Mouse (Mus musculus) kidney, postnatal 4 days (tissue): ENCODE data around the gene Snx3.

ENCODE experiments used
- DNase-seq, 2 experiments: peaks; one replicate each; pipeline ENCODE4 v3.0.0; 2021; ENCODE audit warnings: mixed read lengths in 2 of 2

Gene Snx3

GRCm38 (mm10) chr10:42511184-42512135 lies 9.6 kb downstream of the Snx3 start:
- DNase-seq, result no peak

- no peak for DNase-seq
Observed at GRCm38 (mm10) chr10:42514125-42514524, 12.3 kb downstream of the Snx3 start.

DNA sequence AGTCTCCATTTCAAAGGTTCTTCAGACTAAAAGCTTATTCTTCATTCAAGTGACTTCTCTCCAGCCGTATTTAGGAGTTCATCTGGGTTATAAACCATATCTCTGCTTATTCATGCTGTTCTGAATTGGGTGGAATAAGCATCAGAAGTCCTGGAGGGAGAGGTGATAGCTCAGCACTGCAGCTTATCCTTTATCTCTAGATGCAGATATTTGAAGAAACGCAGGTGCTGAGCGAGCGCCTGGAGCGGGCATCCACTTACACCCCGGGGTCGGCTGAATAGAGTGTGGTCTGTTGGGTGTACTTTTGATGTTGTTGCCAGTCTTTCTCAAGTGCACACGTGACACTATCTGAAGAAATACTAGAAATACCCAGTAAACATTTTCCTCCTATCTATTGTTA lies 16.5 kb downstream of the Snx3 start:
- no peak for DNase-seq

- no peak for DNase-seq
Observed at GRCm38 (mm10) chr10:42521315-42521981, 19.6 kb downstream of the Snx3 start.

DNA sequence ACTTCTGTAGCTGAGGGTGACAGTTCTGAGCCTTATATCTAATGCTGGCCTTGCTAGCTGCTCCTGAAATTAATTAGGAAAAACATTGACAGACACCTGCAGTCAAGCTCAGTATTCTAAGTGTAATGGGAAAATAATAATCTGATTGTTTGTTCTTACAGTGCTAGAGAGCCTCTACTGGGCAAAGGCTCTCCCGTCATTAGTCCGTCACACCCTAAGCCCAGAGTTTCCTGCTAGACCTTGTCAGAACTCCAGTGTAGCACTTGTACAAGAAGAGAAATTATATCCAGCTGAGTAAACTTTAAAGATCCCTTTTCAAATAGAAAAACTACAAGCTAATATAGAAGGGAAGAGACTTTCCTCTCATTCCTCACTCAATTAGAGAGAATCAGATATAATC lies 21.1 kb downstream of the Snx3 start:
- no peak for DNase-seq

DNA sequence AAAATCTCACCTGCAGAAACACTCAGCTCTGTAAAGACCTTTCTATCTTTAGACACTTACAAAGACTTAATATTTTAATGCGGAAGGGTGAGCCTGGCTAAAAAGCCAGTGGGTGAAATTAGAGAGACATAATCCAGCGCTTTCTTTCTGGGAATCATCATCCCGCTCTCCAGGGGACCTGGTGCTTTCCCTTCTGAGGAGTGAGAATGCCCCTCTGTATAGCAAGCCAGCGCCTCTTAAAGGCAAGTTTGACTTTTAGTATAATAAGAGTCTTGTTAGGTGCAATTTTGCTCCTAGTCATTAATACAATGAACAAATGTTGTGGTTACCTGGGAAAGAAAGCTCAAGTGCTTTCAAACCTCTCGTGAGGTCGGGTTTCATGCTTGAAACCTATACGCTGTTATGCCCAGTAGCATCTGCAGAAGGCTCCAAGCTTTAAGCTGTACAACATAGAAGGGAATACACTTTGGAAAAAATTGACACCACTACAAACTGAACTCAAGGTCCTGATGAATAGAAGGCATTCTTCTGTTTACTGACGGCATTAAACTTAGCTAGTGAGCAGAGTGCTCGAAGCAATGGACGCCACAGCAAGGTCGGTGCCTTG lies 21.8 kb downstream of the Snx3 start:
- DNase-seq, result no peak

DNA sequence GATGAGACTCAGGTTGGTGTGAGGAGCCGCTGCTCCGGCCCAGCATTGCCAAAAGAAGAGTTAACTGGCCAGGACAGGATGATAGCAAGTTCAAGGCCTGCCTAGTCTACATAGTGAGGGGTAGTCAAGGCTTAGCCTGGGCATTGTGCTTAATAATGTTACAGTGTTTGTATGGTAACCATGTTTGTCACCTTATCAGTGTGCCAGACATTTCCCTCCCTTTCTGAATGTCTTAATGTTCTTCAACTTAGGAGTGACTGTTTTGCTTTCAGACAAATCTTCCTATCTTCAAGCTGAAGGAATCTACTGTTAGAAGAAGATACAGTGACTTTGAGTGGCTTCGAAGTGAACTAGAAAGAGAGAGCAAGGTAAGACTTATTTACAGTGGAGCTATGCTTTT lies 23.9 kb downstream of the Snx3 start:
- DNase-seq, result no peak

DNA sequence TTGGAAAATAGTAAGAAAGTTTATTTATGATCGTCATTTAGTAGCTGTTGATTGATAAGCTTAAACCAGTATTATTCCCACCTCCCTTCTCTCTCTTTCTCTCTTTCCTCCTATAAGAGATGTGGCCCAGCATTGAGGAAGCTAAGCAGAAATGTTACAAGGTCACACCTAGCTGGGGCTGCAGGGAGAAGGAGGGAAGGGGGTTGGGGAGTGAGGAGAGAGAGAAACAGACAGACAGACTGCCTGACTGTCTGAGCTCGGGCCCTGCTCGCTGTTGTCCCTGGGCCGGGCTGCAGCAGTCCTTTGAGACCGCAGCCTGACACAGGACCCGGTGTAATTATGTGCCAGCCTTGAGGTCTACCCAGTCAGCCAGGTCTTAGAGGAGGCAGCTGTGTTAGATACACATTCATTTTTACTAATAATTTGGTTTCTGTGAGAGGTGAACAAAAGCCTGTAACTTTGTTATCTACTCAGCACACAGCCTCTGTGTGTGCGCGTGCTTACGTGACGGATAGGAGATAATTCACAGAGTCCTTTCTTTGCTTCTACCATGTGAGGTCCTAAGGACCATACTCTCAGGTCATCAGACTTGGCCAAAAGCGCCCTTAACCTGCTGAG lies 32.1 kb downstream of the Snx3 start:
- DNase-seq, result no peak

- DNase-seq, result no peak
Observed at GRCm38 (mm10) chr10:42537571-42538316, 35.9 kb downstream of the Snx3 start.

GRCm38 (mm10) chr10:42545707-42546503 lies 44.1 kb downstream of the Snx3 start:
- no peak for DNase-seq

DNA sequence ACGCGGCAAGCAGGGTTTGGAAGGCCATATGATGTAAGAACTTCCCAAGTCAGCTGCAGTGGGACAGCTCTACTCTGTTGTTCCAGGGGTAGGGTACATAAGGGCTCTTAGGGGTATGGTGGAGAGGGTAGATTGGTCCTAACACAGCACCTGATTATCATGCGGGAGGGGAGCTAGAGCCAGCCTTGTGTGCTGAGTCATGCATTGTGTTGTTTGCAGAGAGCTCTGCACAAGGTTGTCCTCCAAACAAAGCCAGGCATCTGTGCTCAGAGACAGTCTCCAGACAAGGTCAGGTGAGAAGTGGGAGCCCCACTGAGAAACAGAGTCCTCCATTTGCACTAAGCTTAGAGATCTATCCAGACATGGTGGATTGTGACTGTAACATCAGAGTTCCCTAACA lies 44.7 kb downstream of the Snx3 start:
- no peak for DNase-seq

- no peak for DNase-seq
Observed at GRCm38 (mm10) chr10:42559581-42560200, 57.9 kb downstream of the Snx3 start.

- peak; percentile 75 to 80 for DNase-seq
Observed at GRCm38 (mm10) chr10:42562272-42562671, 60.4 kb downstream of the Snx3 start.

GRCm38 (mm10) chr10:42572567-42572966 lies 70.7 kb downstream of the Snx3 start:
- DNase-seq, result no peak

DNA sequence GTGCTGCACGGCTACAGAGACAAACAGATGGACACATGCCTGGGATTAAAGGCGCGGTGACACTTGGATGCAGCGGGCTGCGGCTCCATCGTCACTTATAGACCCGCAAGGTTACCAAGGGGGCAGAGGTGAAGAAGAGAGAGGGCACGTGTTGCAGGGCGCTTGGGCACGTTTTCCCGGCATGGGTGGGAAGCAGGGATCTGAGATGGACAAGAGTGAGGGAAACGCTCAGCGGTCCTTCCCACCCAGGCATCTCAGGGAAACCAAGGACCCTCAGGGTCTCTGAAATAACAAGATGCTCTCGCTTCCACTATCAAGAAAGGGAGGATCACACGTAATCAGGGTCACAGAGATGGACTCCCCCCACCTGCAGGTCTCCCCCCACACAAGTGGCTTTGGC lies 71.1 kb downstream of the Snx3 start:
- no peak for DNase-seq

DNA sequence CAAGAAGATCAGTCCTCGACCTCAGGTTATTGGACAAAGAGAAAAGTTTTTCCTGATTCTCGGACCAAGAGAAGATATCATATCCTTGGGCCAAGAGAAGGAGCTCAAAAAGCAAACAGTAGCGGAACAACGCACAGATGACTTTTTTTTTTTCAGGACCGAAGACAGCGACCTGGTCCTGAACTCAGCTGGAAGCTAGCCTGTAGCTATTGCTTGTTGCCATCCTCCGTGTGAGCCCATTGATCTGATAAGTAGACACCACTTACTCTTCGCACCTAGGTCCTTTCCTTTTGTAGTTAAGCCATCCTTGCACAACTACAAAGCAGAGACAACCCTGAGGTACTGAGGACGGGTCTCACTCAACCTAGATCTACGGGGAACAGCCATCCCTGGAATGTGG lies 72.8 kb downstream of the Snx3 start:
- DNase-seq, result peak; percentile 40 to 56

GRCm38 (mm10) chr10:42577525-42578280 lies 75.9 kb downstream of the Snx3 start:
- peak in 1 of 2 experiments; percentile 11 for DNase-seq

GRCm38 (mm10) chr10:42578281-42578675 lies 76.4 kb downstream of the Snx3 start:
- no peak for DNase-seq

DNA sequence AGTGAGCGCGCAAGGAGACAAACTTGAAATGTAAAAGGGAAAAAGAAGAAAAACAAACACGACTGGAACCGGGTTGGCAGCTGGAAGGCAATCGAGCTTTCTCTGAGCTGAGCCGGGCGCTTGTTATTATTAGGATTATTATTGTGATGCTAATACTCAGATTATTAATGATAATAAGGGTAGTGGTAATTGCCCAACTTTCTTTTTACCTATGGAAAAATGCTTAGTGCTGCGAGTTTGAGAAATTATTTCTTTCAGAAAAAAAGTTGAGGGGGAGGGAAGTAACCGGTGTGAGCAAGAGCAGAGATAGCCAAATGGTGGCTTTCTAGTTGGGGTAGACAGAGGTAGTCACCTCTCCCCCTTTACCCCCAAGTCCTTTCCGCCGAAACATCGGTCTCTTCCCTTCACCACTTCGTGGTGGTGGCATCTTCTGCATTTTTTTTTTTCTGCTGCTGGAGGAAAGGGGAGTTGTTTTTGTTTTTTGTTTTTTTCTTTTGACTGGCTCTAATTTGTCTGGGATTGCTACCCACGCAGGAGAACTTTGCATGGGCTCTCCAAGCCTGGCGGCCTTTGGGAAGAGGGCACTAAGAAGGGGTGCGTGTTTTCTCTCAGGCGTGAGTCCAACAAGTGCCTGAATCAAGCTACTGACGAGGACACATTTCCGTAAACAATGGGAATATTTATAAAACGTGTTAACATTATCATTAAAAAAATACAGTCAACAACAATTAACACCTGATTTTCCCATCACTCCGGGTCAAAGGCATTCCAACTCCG lies 77.1 kb downstream of the Snx3 start:
- no peak for DNase-seq
